Mouse (Mus musculus) megakaryocyte, embryonic 14.5 days (primary cell): Measurements from ENCODE around the gene Cbwd1. TPM values are rescaled to one million over a fixed set of nuclear protein-coding genes. Genes with fewer than 3 reads are reported as not detected.

Experiments
- H3K27me3 ChIP-seq: replicated peaks from 2 replicates; pipeline ENCODE3; 2012; ENCODE audit warnings: inconsistent platforms
- H3K36me3 ChIP-seq: replicated peaks from 2 replicates; pipeline ENCODE3; 2012; ENCODE audit warnings: low read length, inconsistent platforms, mixed read lengths
- H3K4me1 ChIP-seq: 2 replicates; pipeline ENCODE4 v1.6.1; 2012; ENCODE audit warnings: inconsistent platforms
- H3K4me3 ChIP-seq: replicated peaks from 2 replicates; pipeline ENCODE3; 2012; ENCODE audit warnings: moderate library complexity, mild to moderate bottlenecking, inconsistent platforms
- H3K9me3 ChIP-seq: 2 replicates; pipeline ENCODE4 v1.6.1; 2012; ENCODE audit warnings: inconsistent platforms
- FLI1 ChIP-seq: IDR thresholded peaks from 2 replicates; pipeline ENCODE4 v1.6.1; 2012; ENCODE audit warnings: low read length, inconsistent platforms, mixed read lengths
- GATA1 ChIP-seq: IDR thresholded peaks from 3 replicates; pipeline ENCODE4 v1.6.1; 2012; ENCODE audit warnings: mixed read lengths, low read length, inconsistent platforms, borderline replicate concordance
- polyA plus RNA-seq: library from polyadenylated mRNA; stranded (reverse); fragments of >175 nt; gene quantifications from 2 replicates; pipeline ENCODE4 v1.2.3, GENCODE M21; 2012; ENCODE audit warnings: low replicate concordance; ENCODE audit not compliant: insufficient read depth

The Cbwd1 gene
- polyA plus RNA-seq: 0.56 TPM in 1 of 2 replicates, not detected in the other

DNA sequence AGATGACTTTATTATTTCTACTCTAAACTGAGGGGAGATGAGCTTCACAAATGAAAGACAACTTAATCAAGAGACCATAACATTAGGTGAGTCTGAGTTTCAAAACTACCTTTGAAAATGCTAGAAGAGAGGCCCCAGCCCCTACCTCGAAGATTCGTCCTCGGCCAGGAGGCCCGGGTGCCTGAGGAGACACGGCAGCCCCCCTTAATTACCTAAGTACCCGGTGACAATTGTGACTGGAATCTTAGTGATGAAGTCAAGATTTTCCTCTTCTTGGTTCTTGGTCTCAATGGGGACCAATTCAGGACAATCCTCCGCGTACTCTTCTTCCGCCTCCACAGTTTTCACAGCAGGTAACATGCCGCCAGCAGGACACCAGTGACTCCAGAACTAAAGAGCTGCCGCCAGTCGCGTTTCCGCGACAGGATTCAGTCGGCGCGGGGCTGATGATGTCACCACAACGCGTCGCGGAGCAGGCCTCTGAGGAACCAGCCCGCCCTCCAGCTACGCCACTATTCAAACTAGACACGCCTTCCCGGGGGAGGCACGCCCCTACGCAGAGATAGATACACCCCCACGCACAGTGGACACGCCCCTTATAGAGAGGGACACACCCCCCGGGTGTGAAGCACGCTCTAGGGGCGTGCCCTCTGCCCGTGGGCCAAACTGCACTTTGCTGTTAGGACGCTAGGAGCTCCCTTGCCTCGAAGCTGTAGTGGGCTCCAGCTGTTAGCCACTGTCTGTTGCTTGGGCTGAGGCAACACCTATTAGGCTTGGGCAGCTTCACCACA is at the start of gene Cbwd1:
Cbwd1 (minus strand) TSS at position 439 of the 791 bp plus-strand sequence.
- peaks cover 4% of the 10 kb centered on the region for H3K36me3 ChIP-seq
- H3K4me1 ChIP-seq: peaks cover 46% of the 10 kb centered on the region
- H3K4me3 ChIP-seq: peak within 1 kb of the TSS; percentile 94
- no peaks in the 10 kb centered on the region for H3K9me3 ChIP-seq
- H3K27me3 ChIP-seq: no peaks in the 10 kb centered on the region
- TF ChIP-seq FLI1 (0 out of 2 replicates have a peak, but pooled peaks have one; percentile 37), GATA1 (no peak)

DNA sequence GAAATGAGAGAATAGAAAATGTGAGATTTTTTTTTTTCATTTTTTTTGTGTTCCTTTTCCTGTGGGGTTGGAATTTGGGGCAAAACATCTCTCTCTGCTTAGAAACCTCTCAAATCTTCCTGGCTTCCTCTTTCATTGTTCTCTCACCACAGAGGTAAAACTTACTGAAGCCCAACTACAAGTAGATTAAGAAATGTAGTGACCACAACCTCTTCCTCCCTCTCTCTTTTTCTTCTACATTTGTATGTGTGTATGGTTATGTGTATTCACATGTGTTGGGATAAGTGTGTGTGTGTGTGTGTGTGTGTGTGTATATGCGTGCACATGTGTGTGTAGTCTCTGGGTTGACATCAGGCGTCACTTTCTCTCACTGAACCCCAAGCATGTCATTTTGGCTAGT is 47.1 kb upstream of the Cbwd1 start:
- Histone ChIP-seq H3K9me3 (no peaks in the 10 kb centered on the region), H3K36me3 (peaks cover 47% of the 10 kb centered on the region)
- TF ChIP-seq GATA1 (no peak), FLI1 (no peak)

DNA sequence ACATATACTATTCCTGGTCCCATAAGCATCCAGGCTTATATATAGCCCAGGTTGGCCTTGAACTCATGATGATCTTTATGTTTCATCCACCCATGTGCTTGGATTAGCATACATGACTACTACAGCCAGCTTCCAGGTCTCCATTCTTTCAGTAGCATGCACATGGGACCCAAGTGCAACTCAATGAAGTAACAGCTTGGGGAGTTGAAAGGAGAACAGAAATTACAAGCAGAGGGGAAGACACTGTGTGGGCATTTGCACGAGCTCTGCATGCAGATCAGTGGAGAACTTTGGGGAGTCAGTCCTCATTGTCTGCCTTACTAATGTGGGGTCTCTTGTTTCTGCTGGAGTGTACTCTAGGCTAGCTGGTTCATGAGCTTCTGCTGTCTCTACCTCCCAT is 45.3 kb upstream of the Cbwd1 start:
- no peak for TF ChIP-seq GATA1
- TF ChIP-seq FLI1: no peak

More for the DNA sequence above, 47.1 kb upstream of the Cbwd1 start:
- H3K27me3 ChIP-seq: no peaks in the 10 kb centered on the region
- H3K4me3 ChIP-seq: no peak overlapping the region
- H3K4me1 ChIP-seq: peaks cover 62% of the 10 kb centered on the region

DNA sequence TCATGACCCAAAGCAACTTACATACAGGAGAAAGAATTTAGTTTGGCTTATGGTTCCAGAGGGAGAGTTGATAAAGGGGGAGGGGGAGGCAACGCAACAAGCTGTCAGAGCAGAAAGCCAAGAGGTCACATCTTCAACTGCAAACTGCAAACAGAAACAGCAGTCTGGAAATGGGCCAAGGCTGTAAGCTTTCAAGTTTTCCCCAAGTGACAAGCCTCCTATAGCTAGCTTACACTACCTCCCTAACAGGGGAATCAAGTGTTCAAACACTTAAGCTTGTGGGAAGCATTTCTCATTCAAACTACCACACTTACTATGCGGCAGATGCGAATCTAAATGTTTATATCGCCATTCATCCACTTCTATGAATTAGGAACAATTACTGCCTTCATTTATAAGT is 42.4 kb upstream of the Cbwd1 start:
- Histone ChIP-seq H3K4me1 (peaks cover 70% of the 10 kb centered on the region), H3K27me3 (no peaks in the 10 kb centered on the region), H3K4me3 (peak overlapping the region; percentile 39), H3K9me3 (no peaks in the 10 kb centered on the region), H3K36me3 (peaks cover 38% of the 10 kb centered on the region)
- TF ChIP-seq GATA1 (no peak), FLI1 (no peak)

More for the DNA sequence above, 45.3 kb upstream of the Cbwd1 start:
- H3K4me3 ChIP-seq: no peak overlapping the region
- H3K4me1 ChIP-seq: peaks cover 63% of the 10 kb centered on the region
- no peaks in the 10 kb centered on the region for H3K27me3 ChIP-seq
- H3K9me3 ChIP-seq: no peaks in the 10 kb centered on the region
- H3K36me3 ChIP-seq: peaks cover 45% of the 10 kb centered on the region

DNA sequence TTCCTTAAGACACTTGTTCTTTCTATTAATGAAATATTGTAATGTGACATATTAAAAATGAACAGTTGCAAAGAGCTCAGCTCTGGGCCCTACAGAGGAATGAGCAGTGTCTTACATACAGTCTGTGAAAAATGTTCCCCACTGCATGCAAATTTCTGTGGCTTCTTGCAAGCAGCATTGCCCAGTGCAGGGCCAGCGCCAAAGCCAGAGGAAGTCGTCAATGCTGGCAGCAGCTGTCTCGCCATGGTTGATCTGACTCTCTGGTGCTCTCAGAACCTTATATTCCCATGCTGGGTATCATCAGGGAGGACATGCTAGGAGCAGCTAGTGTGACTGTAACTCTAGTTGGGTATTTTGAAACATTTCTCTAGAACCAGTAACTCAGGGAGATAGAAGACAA is 41.4 kb upstream of the Cbwd1 start:
- peaks cover 67% of the 10 kb centered on the region for H3K4me1 ChIP-seq

DNA sequence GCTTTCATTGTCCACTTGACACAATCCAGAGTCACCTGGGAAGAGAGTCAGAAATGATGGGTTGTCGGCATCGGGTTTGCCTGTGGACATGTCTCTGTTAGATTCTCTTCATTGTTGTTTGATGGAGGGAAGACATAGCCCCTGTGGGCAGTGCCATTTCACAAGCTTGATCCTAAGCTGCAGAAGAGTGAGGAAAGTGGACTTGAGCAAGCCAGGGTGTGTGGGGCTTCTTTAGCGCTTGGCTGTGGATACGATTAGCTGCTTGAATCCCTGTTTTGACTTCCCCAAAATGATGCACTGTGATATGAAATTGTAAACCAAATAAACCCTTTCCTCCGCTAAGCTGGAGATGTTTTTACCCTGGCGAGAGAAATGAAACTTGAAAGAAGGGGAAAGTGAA is 40.6 kb upstream of the Cbwd1 start:
- no peaks in the 10 kb centered on the region for H3K9me3 ChIP-seq
- H3K36me3 ChIP-seq: peaks cover 32% of the 10 kb centered on the region
- peaks cover 71% of the 10 kb centered on the region for H3K4me1 ChIP-seq
- no peaks in the 10 kb centered on the region for H3K27me3 ChIP-seq
- H3K4me3 ChIP-seq: peak overlapping the region; percentile 96
- TF ChIP-seq GATA1: no peak
- no peak for TF ChIP-seq FLI1

More for the DNA sequence above, 41.4 kb upstream of the Cbwd1 start:
- Histone ChIP-seq H3K27me3 (no peaks in the 10 kb centered on the region), H3K9me3 (no peaks in the 10 kb centered on the region), H3K4me3 (peak overlapping the region; percentile 96), H3K36me3 (peaks cover 35% of the 10 kb centered on the region)
- TF ChIP-seq GATA1: no peak
- TF ChIP-seq FLI1: no peak

DNA sequence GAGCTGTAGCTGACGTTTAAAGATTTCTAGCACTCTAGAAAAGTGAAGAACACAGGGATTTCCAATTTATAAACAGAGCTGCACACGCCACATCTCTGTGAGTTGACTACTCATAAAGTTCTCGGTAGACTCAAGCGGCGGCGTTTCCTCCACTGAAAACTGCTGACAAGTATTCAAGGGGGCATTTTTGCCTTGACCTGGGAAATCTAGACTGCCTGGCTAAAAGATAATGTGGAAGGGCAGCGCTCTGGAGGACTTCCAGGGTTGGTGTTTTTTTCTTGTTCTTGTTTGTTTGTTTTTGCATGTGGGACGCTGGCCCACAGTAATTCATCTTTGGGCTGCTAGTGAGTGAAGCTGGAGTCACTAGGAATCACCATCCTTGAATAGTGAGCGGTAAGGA is 38.7 kb upstream of the Cbwd1 start:
- Histone ChIP-seq H3K4me3 (peak overlapping the region; percentile 96), H3K27me3 (no peaks in the 10 kb centered on the region), H3K36me3 (peaks cover 23% of the 10 kb centered on the region), H3K4me1 (peaks cover 76% of the 10 kb centered on the region), H3K9me3 (no peaks in the 10 kb centered on the region)
- no peak for TF ChIP-seq FLI1
- no peak for TF ChIP-seq GATA1

DNA sequence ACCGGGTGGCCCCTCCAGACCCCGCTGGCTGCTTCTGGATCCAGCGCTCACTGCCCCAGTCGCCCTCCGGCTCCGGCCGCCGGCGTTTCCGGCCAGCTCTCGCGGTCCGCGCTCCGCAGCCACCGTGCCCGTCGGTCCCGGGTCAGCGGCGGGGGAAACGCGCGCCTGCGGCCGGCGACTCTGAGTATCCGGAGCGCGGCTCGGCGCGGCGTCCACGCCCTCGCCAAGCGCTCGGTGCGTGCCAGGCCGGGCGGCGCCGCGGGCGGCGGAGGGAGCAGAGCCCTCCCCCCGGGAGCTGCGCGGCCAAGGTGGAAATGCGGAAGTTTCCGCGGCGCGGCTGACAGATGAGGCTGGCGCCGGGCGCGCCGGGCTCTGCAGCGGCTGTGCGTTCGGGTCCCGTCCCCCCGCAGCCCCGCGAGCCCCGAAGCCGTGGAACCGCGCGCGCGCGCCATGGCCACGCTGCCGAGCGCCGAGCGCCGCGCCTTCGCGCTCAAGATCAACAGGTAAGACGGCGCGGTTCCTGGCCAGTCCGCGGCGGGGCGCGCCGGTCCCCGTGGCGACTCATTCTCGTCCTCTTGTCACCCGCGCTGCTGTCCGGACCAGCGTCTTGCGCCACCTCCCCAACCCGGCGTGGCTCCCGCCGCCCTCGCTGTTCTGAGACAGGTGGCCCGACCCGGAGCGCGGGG is 37.9 kb upstream of the Cbwd1 start, which contains the start of gene Dock8:
Dock8 (plus strand) TSS at position 334 of the 686 bp plus-strand sequence.
- H3K9me3 ChIP-seq: no peaks in the 10 kb centered on the region
- H3K4me1 ChIP-seq: peaks cover 80% of the 10 kb centered on the region
- no peaks in the 10 kb centered on the region for H3K27me3 ChIP-seq
- peaks cover 21% of the 10 kb centered on the region for H3K36me3 ChIP-seq
- TF ChIP-seq FLI1: no peak
- TF ChIP-seq GATA1: no peak
- H3K4me3 ChIP-seq: peak within 1 kb of the TSS; percentile 96

DNA sequence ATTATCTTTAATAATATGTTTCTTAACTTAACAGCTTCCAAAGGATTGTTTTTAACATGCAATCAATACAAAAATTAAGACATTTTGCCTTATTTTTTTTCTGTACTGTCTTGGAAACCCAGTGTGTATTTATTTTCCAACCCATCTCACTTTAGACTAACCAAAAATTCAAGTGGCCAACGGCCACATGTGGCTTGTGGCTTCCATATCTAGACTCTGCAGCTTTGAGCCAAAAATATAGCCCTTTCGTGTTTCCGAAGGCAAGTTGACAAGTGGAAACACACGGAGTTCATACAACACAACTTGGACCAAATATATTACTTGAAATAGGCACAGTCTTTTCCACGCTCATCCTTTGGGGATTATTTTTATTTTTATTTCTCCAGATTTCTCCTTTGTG is 37.2 kb upstream of the Cbwd1 start:
- no peak for TF ChIP-seq FLI1
- peak; percentile 48; the same call in 1 of the 3 replicates for TF ChIP-seq GATA1
- Histone ChIP-seq H3K27me3 (no peaks in the 10 kb centered on the region), H3K36me3 (peaks cover 14% of the 10 kb centered on the region), H3K4me1 (peaks cover 80% of the 10 kb centered on the region), H3K4me3 (peak overlapping the region; percentile 96), H3K9me3 (no peaks in the 10 kb centered on the region)
